Mouse (Mus musculus): Measurements from ENCODE around the gene Kcnh3. TPM values are rescaled to one million over a fixed set of nuclear protein-coding genes. Genes with fewer than 3 reads are reported as not detected.
A peak's percentile ranks its signal among the peaks of the same experiment; 100 is the strongest.

The Kcnh3 gene
- polyA plus RNA-seq, 1 experiment = not detected

DNA sequence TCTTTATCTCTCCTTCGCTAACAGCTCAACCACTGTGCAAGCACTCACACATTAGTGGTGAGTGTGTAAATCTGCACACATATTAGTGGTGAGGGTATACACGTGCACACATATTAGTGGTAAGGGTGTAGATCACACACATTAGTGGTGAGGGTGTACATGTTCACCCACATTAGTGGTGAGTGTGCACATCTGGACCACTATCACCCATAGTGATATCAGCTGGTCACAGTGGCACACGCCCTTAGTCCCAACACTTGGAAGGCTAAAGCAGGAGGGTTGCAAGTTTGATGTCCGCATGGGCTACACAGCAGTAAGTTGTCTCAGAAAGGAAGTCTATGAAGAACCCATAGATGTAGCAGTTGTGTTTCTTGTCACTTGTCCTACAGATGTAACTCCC is 7.0 kb upstream of the Kcnh3 start:
- TF ChIP-seq CTCF (IDR thresholded peaks at IDR 0.05; ENCODE audit: low read depth, low read length) = no peak
- TF ChIP-seq POLR2A (IDR thresholded peaks at IDR 0.05; ENCODE audit: borderline replicate concordance, low read depth, low read length) = no peak
- Histone ChIP-seq H3K4me3 (ENCODE audit: insufficient read depth, low read length) (no peak overlapping the region), H3K27ac (ENCODE audit: insufficient read depth, low read depth, low read length) (no peak overlapping the region), H3K4me1 (ENCODE audit: control insufficient read depth, insufficient read depth, low read length) (no peaks in the 10 kb centered on the region)

DNA sequence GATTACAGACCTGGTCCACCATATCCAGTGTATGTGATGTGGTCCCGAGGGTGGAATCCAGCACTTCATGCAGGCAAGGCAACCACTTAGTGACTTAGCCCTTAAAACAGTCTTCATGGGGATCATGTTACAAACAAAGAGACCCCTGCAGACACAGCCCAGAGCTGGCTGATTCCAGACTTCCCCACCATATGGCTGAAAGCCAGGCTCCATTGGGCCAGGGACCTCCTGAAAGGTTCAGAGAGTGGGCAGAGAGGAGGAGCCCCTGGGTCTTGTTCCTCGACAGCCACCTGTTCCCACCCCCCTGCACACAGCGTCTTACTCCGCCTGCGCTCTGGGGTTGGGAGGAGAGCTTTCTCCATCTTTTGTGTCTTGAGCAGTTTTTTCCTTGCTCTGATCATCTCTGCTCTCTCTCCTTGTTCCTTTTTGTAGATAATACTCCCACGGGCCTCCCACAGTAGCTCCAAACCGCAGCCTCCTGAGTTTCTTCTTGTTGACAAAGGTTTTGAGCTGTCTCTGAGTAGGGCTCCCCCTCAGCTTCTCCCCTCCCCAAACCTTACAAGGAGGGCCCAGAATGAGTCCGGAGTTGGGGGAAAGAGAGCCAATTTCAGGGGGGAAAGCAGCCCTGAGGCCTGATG is 3.2 kb upstream of the Kcnh3 start:
- H3K4me3 ChIP-seq (ENCODE audit: insufficient read depth, low read length) = no peak overlapping the region

DNA sequence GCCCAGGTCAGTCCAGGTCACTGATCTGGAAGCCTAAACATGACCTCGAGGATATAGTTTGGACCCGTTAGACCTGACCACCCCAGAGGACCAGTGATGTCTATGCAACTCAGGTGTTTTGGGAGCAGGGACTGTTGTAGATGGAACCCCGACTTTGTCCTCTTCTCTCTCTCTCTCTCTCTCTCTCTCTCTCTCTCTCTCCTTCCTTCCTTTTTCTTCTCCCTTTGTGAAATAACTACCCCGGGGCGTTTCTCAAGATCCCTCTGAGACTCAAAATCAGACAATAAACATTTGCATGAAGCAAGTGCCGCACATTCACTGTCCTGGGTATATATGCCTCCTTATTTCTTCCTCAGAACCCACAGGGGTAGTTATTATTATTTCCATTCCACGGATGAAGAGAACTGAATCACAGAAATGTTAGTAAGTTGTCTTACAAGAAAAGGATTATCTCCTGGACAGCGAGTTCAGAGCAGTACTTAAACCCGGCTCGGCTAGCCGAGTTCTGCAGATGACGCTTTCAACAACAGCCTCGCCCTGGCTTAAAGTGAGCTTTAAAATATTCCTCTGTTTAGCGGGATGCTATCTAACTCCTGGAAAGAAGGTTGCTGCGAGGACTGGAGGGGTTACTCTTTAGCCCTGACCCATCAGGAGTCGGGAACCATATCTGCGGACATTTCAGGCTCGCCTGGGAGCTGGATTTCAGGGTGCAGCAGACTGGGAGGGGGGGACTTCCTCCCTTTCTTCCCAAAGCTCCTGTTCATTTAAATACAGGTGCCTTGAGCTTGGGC is 1.7 kb upstream of the Kcnh3 start:
- Histone ChIP-seq H3K27ac (ENCODE audit: insufficient read depth, low read depth, low read length) (no peak overlapping the region), H3K4me1 (ENCODE audit: control insufficient read depth, insufficient read depth, low read length) (no peaks in the 10 kb centered on the region), H3K4me3 (ENCODE audit: insufficient read depth, low read length) (peak overlapping the region; percentile 44)
- TF ChIP-seq POLR2A (IDR thresholded peaks at IDR 0.05; ENCODE audit: borderline replicate concordance, low read depth, low read length) (no peak), CTCF (IDR thresholded peaks at IDR 0.05; ENCODE audit: low read depth, low read length) (no peak)

More for the DNA sequence above, 3.2 kb upstream of the Kcnh3 start:
- Histone ChIP-seq H3K27ac (ENCODE audit: insufficient read depth, low read depth, low read length) (no peak overlapping the region), H3K4me1 (ENCODE audit: control insufficient read depth, insufficient read depth, low read length) (no peaks in the 10 kb centered on the region)
- TF ChIP-seq CTCF (IDR thresholded peaks at IDR 0.05; ENCODE audit: low read depth, low read length) (no peak), POLR2A (IDR thresholded peaks at IDR 0.05; ENCODE audit: borderline replicate concordance, low read depth, low read length) (no peak)

DNA sequence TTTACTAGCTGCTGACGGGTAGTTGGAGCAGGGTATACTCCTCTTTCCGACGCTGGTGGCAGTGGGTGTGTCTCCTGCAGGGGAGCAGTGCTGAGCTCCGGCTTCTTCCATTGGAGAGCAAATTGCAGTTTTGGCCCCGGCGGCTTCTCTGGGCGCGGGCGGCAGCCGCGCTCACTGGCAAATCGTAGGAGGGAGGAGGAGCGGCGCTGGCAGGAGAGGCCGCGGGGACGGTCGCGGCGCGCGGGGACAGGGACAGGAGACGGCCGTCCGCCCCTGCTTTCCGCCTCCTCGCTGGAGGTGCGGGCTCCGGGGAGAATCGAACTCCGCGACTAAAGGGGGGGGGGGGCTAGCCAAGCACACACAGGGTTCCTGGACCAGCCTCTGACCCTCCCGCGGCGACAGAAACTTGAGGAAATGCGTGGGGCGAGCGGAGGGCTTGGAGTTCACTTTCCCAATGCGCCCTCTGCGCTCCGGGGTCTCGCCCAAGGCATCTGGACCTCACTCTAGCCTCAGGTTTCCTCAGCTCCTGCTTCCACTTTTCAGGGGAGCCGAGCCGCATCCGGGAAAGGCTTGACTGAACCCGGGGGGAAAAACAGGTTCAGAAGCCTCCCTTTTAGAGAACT is 965 bp upstream of the Kcnh3 start:
- TF ChIP-seq CTCF (IDR thresholded peaks at IDR 0.05; ENCODE audit: low read depth, low read length) (no peak), POLR2A (IDR thresholded peaks at IDR 0.05; ENCODE audit: borderline replicate concordance, low read depth, low read length) (no peak)
- H3K4me1 ChIP-seq (ENCODE audit: control insufficient read depth, insufficient read depth, low read length) = no peaks in the 10 kb centered on the region
- H3K27ac ChIP-seq (ENCODE audit: insufficient read depth, low read depth, low read length) = no peak overlapping the region
- H3K4me3 ChIP-seq (ENCODE audit: insufficient read depth, low read length) = peak overlapping the region; percentile 44

DNA sequence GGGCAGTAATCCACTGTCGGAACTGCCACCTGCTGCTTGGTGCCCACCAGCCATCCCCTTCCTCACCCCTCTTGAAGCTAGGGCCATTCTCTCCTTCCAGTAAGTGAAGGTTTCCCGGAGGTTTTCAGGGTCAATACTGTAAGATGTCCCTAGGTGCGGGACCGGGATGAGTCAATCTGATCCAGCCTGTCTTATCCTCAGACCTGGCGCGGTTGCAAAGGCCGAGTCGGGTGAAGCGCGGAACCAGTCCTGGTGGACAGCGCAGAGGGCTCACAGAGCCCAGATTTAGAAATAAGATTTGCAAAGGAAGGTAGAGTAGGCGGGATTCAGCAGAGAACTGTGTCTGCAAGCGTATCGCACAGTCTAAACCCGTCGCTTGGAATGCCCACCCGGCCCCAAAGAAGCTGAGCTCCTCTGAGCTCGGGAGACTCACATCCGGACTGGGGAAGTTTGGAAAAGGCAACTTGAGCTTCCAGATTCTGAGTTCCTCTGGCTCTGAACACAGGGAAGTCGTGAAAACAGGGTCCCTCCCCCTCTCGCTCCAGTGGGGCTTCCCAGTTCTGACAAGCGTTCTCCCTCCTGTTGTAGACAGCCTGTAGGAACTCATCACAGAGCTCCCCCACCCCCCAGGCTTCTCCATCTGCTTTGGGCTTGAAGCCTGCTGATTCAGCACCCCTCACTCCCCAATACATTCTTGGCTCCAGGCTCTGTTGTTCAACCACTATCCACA is 585 bp downstream of the Kcnh3 start:
- H3K27ac ChIP-seq (ENCODE audit: insufficient read depth, low read depth, low read length) = no peak overlapping the region
- no peak overlapping the region for H3K4me3 ChIP-seq (ENCODE audit: insufficient read depth, low read length)
- TF ChIP-seq POLR2A (IDR thresholded peaks at IDR 0.05; ENCODE audit: borderline replicate concordance, low read depth, low read length) = no peak
- TF ChIP-seq CTCF (IDR thresholded peaks at IDR 0.05; ENCODE audit: low read depth, low read length) = no peak
- no peaks in the 10 kb centered on the region for H3K4me1 ChIP-seq (ENCODE audit: control insufficient read depth, insufficient read depth, low read length)

DNA sequence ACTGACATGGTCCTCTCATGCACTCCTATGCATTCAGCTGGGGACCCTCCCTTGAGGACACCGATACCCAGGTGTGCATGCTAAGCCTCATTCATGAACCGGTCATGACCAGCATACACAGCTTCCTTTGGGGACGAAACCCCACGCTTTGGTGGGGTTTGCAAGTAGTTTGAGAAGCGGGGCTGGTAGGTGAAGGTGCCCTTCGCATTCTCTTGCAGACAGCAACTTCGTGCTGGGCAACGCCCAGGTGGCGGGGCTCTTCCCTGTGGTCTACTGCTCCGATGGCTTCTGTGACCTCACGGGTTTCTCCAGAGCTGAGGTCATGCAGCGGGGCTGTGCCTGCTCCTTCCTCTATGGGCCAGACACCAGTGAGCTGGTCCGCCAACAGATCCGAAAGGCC is 1.4 kb downstream of the Kcnh3 start:
- Histone ChIP-seq H3K4me3 (ENCODE audit: insufficient read depth, low read length) (no peak overlapping the region), H3K4me1 (ENCODE audit: control insufficient read depth, insufficient read depth, low read length) (no peaks in the 10 kb centered on the region), H3K27ac (ENCODE audit: insufficient read depth, low read depth, low read length) (no peak overlapping the region)
- TF ChIP-seq CTCF (IDR thresholded peaks at IDR 0.05; ENCODE audit: low read depth, low read length) = no peak
- TF ChIP-seq POLR2A (IDR thresholded peaks at IDR 0.05; ENCODE audit: borderline replicate concordance, low read depth, low read length) = no peak

DNA sequence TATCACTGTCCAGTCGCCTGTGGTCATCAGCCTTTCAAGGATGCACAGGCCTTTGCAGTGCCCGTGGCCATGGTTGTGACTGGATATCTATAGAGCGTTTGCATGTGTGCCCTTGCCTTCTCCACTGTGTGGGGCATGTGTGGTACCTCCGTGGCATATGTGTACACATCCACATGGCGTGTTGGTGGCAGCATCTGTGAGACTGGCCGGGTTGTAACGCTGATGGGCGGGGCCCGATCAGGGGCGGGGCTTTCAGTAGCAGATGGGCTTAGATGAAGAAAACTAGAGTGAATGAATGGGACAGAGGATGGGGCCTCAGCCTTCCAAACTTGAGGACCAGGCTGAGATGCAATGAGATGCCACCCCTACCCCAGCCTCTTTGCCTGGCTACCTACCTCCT is 7.3 kb downstream of the Kcnh3 start:
- no peak for TF ChIP-seq POLR2A (IDR thresholded peaks at IDR 0.05; ENCODE audit: borderline replicate concordance, low read depth, low read length)
- no peak for TF ChIP-seq CTCF (IDR thresholded peaks at IDR 0.05; ENCODE audit: low read depth, low read length)
- Histone ChIP-seq H3K27ac (ENCODE audit: insufficient read depth, low read depth, low read length) (no peak overlapping the region), H3K4me1 (ENCODE audit: control insufficient read depth, insufficient read depth, low read length) (no peaks in the 10 kb centered on the region), H3K4me3 (ENCODE audit: insufficient read depth, low read length) (no peak overlapping the region)

- Histone ChIP-seq H3K4me1 (ENCODE audit: control insufficient read depth, insufficient read depth, low read length) (no peaks in the 10 kb centered on the region), H3K4me3 (ENCODE audit: insufficient read depth, low read length) (no peak overlapping the region), H3K27ac (ENCODE audit: insufficient read depth, low read depth, low read length) (no peak overlapping the region)
- TF ChIP-seq POLR2A (IDR thresholded peaks at IDR 0.05; ENCODE audit: borderline replicate concordance, low read depth, low read length) (no peak), CTCF (IDR thresholded peaks at IDR 0.05; ENCODE audit: low read depth, low read length) (no peak)
Observed at GRCm38 (mm10) chr15:99233719-99234118, 9.1 kb downstream of the Kcnh3 start.

- Histone ChIP-seq H3K4me3 (ENCODE audit: insufficient read depth, low read length) (no peak overlapping the region), H3K27ac (ENCODE audit: insufficient read depth, low read depth, low read length) (no peak overlapping the region), H3K4me1 (ENCODE audit: control insufficient read depth, insufficient read depth, low read length) (no peaks in the 10 kb centered on the region)
- TF ChIP-seq POLR2A (IDR thresholded peaks at IDR 0.05; ENCODE audit: borderline replicate concordance, low read depth, low read length) = no peak
- TF ChIP-seq CTCF (IDR thresholded peaks at IDR 0.05; ENCODE audit: low read depth, low read length) = no peak
Observed at GRCm38 (mm10) chr15:99234326-99235010, 9.8 kb downstream of the Kcnh3 start.
